Mouse (Mus musculus) left cerebral cortex, adult 9 months (tissue): ENCODE measurements around the gene Lrrc4.

Experiments used
- DNase-seq, 2 experiments: peaks; one replicate each; pipeline ENCODE4 v3.0.0; 2022; ENCODE audit warnings: low spot score in 2 of 2

Gene Lrrc4

DNA sequence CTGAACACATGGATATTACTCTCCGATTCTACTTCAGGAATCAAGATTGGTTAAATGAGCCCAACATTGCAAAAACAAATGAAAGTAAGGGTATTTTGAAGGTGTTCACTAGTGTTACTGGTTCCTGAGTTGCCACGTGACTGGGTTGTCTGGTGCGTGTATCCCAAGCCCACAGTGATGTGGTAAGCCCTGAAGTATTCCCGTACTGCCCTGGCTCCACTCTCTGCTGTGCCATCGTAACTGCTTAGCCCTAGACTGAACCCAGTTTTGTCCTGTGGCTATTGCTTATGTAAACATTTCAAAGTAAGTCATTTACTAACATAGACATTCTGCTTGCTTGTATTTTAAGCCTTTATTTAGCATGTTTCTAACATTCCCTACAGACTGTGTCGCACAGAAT, 100.3 kb downstream of the Lrrc4 start:
- DNase-seq: no peak

DNA sequence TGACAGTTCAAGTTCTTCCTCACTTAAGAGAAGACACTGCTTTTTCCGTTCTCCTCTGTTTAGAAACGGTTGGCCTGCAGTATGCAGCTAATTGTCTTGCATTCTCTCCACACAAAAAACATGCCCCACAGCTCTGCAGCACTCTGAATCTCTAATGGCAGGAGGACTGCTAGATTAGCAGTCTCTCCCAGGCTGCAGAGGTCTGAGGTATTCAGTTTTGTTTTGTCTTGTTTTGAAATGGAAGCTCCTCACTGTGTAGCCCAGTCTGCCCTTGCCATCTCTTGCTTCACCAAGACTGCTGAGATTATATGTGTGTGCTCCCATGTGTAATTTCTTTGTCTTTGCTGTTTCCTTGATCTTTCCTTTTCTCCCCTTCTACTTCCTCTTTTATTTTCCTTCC, 101.9 kb downstream of the Lrrc4 start:
- DNase-seq: no peak

DNA sequence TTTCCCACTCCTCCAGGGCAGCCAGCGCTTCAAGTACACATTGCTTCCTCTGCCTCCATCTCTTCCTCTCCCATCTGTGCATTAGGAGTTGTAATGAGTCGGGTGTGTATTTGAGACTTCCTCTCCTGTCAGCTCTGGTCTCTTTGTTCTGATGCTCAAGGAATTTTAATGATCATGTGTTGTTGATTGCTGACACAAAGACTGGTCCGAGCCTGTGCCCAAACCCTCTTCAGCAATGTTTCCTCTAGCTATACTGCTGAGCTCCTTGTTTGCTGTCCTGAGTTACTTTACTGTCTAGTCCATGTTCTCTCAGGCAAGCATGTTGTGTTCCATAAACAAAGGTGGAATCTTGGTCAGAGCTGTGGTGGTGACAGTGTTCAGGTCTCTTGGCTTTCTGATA, 102.3 kb downstream of the Lrrc4 start:
- no peak for DNase-seq

DNA sequence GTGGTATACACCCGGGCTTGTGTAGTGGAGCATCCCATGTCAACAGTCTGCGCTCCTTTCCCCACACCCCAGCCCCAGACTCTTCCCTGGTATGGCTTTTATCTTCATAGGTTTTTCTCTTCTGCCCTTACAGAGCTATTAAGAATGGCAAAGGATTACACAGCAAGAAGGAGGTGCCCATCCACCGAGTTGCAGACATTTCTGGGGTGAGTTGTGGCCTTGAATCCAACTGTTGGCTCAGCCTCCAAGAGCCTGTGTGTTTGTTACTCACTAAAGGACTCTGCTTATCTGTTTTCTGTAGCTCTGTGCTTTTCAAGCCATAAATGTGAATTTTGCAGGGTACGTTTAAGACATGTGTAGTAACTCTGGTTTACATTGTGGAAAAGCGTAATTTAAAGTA, 106.8 kb downstream of the Lrrc4 start:
- no peak for DNase-seq

DNA sequence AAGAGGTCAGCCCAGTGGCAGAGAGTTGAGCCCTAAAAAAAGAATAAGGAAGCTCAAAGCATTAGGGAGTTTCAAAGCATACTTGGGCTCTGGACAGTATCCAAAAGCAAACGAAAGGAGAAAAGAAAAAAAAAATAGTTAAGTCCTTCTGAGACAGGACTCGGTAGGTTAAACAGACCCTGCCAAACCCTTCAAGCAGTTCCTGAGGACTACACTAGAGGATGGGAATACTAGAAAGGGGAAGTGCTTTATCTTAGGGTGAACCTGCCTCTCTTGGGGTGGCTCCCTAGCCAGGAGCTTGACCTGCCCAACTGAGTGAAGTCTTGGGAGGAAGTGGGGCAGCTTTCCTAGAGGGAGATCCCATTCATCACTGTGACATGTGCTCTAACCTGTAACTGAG, 108.5 kb downstream of the Lrrc4 start:
- DNase-seq: no peak

DNA sequence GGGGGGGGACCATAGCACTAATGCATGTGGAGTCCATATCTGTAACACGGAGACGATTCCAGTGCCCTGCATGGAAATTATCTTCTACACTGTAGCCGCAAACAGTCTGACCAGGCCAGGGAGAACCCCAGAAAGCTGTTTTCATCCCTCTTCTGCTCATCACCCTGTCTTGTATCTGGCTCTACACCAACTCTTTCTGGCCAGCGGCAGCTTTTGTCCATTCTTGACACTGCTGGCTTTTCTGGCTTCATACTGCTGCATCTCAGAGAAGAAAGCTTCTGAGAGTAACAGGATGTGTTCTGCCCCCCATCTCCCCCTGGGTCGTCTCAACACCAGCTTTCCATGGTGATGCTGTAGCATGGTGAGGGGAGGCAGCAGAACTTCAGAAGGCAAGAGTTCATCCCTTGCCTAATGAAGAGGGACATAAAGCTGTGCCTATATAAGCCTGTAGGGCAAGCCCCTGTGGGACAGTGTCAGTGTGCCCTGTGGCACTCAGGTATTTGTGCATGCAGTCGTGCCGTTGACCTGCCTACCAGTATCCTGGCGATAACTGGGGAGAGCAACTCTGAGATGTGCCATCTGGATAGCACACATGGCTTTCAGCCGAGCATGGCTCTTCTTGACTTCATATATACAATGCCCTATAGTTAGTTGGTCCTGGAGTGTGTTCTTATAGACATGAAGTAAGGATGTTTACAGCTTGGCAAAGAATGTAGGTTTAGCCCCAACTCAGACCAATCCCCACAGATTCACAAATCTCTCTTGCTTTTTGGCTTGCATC, 111.0 kb downstream of the Lrrc4 start:
- no peak for DNase-seq

DNA sequence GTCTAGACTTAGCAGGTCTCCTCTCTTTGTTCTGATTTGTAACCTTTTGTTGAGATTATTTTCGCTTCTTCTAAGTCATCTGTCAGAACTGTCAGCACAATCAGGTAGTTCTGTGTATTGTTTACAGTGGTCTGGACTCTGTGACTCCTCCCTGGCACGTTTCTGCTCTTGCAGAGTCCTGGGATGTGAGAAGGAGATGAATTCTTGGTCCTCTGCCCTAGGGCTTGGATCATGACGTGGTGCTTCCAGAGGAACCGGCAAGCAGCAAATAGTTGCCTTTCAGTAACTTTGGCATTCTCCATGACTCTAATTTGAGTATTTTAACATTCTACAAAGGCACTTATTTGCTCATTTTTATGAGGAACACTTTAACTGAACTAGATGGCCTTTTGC, 113.7 kb downstream of the Lrrc4 start:
- no peak for DNase-seq

DNA sequence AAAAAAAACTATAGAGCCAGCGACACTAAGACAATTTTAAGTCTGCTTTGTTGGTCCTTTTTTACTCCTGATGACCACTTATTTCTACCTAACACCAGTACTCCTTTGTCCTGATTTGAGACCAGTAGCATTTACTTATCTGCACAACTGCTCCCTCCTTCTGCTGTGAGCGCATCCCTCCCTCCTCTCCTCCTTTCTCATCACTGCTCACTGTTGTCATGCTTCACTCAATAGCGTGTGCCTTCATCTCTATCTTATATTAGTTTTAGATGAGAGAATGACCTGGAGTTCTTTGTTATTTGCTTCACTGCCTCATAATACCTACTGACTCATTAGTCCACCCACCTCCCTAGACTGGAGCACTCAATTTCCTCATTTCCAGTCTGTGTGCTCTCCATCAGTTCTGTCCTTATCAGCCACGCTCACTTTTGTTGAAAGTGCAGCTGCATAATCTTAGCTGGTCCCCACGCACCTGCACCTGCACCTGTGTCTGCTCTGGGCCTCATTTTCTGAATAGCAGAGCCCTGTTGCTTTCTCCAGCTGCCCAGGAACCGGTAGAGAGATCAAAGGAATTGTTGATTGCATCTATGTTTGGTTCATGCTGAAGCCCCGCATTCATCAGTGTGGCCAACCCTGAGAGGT, 114.2 kb downstream of the Lrrc4 start:
- no peak for DNase-seq

DNA sequence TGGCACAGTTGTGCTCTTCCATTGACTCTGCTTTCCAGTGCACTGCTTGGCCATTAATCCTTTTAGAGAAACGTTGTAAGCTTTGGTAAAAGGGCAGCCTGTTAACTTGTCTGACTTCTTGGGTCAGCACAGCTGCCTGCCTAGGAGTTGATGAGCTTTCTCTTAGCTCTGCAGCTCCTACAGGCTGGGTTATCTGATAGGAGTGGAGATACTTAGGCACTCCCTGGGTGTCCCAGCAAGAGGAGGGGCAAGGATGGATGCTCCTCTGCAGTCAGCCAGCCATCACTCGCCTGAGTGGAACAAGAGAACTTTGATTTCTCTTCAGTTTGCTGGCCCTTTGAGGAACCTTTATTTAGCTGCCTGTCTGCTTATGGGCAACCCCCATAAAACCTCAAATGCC, 121.5 kb downstream of the Lrrc4 start:
- no peak for DNase-seq

DNA sequence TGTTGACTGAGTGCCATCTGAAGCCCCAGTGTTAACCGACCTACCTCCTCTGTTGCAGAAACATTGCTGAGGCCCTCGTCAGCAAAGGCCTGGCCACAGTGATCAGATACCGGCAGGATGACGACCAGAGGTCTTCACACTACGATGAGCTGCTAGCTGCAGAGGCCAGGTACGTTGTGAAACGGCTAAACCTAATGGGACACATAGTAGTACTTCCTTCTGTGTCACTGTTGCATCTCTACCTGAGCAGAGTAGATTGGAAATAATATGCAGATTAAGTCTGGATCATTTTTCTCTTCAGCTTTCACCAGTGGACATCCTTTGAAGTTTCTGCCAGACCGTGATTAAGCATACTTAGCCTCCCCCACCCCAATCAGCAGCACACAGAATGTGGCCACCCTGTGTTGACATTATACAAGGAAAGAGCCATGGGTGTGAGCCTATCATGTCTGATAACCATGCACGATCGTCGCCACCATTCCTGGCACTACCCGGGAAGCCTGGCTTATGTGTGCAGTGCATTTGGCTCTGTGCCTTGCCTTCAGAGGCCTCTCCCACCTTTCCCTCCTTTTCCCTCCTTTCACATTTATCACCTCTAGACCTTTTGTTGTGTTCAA, 124.5 kb downstream of the Lrrc4 start:
- no peak for DNase-seq

DNA sequence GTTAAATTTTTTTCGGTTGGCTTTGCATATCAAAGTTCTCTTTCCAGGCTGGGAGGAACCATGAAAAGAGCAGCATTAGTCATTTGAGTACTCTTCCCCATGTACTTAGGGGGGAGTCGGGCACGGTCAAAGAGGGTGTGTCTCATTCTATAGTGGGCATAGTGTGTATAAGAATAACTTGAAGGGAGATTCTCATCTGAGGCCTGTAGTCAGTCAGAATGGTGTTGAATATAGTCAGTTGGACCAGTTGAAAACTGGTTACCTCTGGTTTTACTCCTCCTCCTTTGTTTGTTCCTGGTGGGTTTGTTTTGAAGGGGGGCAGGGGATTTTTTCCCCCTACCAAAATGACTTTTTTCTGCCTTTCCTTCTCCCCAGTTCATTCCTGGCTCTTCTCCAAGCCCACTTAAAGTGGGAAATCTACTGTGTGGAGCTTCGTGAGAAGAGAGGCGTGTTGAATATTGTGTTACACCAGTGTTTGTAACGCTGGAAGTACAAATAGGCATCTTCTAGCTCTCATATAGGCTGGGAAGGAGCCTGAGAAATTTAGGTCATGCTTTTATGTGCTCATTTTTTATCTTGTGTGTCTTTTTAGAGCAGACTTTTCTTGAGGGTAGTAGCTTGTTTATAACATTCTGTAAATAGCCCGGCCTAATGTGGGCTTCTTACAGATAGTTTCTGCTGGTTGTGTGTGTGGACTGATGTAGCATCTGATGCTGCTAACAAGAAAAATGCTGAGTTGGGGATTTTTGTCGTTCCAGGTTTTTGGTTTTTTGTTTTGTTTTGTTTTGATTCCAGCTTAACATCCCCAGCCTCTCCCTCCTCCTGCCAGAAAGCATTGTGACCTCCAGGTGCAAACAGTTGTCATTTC, 125.2 kb downstream of the Lrrc4 start:
- DNase-seq: no peak

DNA sequence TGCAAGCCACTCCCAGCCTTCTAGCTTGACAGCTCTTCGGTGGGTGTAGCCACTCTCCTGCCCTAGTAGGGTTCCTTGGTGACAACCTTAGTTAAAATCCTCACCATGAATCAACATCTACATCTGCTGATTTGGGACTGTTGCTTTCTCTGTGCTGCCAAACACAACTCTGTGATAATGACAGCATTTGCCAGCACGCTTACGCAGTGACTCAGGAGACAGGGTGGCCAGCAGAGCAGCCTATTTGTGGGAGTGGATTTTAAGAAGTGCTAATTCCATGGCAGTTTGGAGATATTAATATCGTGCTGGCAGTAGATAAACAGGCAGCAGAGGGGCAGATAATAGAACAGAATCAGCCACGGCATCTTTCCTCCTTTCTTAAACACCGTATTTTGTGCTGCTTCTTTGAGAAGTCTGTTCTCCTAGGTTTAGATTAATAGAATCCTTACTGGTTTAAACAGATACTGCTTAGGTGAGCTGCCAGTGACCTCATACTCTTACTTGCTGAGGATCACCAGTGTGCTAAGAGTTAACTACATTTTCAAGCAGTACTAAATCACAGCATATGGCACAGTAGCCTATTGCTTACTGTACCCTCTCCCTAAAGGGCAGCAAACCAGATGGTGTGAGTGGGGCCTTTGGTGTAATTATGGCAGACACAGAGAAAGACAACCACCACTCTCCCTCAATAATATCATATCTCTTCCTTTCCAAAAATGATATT, 126.0 kb downstream of the Lrrc4 start:
- DNase-seq: peak; percentile 46 to 65

DNA sequence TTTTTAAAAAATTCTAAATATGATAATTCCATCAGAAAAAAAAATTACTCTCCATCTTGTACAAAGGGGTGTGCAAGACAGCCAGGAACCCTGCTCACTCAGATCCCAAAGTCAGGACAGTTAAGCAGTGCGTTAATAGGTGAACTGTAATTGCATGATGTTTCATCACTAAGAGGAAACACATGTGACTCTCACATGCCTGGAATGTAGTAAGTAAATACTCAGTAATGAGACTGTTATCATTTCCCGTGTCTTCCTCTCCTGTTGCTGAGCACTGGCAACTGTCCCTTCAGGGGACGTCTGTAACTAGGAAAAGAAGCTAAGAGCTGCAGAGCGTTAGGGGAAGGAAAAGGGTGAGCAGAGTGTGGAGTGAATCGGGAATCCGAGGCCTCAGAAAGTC, 126.9 kb downstream of the Lrrc4 start:
- DNase-seq: no peak

DNA sequence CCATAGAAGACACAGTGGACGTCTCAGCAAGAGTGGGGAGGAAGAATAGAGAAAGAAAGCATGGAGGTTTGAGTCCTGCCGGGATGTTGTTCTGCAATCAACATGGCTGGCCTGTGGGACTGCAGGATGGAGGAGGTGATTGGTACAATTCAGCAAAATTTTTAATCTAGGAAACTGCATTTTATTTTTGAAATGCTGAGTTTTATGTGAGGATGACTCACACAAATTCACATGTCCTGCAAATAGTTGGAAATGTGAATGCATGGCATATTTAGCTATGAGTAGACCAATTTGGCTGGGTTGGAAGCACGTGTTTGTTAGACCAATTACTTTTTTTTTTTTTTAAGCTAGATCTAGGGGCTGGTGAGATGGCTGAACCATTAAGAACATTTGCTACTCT, 134.3 kb downstream of the Lrrc4 start:
- DNase-seq: peak in 1 of 2 experiments; percentile 31

DNA sequence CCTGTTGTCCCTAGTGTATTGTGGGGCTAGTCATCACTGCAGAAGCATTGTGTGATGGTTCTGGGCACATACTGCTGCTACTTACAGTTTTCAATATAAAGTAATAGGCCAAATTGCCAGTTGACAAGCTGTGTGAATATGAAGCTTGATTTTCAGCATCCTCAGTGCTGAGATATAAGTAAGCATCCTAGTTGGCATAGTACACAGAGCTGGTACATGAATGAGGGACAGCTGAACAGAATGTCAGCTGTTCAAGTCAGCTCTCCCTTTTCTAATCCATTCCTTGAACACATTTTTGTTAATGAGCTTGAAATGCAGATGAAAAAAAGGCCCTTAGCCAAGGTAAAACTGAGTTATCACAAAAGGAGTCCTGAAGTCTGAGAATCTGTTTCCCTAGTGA, 138.9 kb downstream of the Lrrc4 start:
- no peak for DNase-seq

DNA sequence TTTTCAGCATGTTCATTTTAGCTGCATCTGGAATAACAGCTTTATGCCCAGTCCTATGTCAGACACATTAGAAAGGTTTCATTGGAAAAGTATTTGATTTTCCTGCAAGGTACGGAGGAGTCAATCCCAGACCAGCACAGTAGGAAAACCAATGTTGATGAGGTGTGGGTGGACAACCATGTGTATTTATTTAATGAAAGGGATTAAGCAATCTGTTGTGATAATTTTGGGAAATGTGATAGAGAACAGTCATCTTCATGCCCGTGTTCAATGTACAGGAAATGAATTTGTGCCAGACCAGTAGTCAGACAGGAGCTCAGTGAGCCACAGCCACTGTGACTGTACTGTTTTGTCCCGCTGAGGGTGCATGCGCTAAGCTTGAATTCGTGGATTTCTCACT, 143.8 kb downstream of the Lrrc4 start:
- no peak for DNase-seq

DNA sequence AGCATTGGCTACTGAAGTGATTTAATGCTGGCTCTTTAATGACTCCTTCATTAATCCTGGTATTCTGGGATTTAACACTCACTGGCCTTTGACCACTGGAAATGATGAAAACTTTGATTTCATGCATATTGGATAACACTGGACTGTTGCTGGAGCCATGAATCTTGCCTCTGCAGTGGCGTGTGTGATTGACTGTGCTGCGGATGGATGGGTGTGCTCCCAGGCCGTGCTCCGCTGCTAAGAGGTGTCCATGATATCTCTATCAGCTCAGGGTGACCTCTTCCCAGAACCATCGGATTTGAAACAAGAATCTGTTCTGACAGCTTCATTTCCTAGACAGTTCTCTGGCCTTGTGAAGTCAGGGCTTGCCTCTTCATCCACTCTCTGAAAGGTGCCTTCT, 145.8 kb downstream of the Lrrc4 start:
- no peak for DNase-seq

DNA sequence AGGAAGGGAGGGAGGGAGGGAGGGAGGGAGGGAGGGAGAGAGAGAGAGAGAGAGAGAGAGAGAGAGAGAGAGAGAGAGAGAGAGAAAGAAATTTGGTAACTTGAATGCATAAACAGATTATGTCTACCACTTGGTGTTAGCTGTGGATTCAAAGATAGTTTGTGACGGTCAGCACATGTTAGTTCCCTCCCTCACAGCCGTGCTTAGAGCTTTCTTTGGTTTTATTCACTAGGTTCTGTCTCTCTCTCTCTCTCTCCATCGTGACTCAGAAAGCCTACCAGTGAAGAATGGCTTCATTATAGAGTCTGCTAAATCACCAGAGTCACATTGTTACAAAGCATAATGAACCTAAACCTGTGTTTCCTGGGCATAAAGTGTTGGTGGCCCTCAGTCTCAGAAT, 146.5 kb downstream of the Lrrc4 start:
- DNase-seq: no peak

DNA sequence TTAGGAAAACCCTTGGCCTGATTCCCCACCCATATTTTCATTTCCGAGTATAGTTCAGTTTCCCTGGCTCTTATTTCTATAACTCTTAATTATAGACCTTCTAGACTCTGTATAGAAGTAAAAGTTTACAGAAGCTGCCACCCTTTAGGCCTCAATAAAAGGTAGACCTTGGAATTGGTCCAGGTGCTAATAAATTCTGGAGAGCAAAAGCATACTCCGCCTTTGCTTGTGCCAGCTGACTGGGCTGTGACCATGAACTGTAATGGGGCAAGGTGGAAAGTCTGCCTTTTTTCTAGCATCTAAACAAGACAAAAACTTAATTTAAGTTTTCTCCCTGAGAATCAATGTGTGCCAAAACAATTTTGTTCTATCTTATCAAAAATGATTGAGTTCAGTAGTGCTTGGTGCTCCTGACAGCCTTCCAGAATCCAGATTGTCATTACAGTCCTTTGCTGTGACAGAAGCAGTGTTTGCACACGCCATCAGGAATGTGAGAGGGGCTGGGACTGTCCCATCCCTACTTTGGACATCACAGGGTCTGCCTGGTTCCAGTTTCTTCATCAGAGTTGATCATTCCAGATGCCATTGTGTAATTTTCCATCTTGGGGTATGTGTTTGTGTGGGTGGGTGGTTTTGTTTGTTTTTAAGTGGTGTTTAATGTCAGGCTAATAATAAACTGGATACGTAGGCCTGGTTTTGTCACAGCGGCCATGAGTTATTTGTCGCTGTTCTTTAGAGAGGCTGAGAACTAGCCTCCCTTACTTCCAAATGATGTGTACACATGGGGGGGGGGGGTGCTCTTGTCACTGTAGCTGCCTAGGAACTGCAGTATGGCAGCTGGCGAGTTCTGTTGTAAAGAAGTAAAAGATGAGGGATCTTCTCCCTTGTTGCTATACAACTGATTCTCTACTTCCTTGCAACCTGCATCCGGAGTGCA, 149.8 kb downstream of the Lrrc4 start:
- DNase-seq: no peak

DNA sequence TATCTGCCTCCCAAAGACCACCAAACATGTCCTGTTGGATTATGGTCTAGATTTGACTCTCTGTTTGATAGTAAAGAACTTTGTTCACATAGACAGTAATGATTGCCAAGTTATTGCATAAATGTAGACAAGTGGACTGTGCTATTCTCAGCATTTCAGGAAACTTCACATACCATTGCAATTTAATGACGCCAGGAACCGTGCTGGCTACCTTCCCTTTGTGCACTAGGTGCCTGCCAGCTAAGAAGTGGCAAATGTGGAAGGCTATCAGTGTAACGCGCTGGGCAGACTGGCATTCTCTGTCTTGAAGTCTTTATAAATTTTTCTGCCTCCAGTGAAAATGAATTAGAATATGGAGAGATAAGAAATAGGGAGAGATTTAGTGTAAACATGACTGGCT, 151.0 kb downstream of the Lrrc4 start:
- DNase-seq: no peak

DNA sequence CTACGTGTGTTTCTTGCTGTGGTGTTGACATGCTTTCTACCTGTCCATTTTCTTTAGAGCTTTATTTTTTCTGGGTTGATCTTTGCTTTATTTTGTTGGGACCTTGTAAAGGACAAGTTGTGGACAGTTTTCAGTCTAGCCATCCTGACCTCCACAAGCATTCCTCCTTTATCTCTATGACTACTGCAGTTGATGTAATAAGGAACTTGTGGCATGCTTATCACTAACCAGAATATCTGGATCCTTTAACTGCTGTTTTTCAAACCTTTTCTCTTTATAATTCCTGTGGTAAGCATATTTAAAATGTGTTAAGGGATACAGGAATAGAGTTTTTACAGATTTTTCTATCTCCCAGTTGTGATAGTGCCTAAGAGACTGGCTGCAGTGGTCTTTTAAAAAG, 152.7 kb downstream of the Lrrc4 start:
- DNase-seq: no peak
